In genomic region chr6:95017911-95018310, GRCm38 (mm10) we compare ENCODE assay signal across 13 mouse cellular contexts.
A peak's percentile ranks its signal among the peaks of the same experiment; 100 is the strongest.
DNase-seq lines count a peak whose midpoint lies in the region; ATAC-seq and TF ChIP-seq lines count a peak whose summit lies in the region.
"Had no signal": no experiment of that assay in that cellular context is flagged by ENCODE, and none has a peak within 500 bp of the region (broad histone marks: within the 10 kb centered on the region; RNA-seq: fewer than 3 reads in every experiment).

No protein-coding gene starts in this region.

- H3K9me3 ChIP-seq in forebrain, postnatal 0 days (ENCODE audit: low read length), result no peaks in the 10 kb centered on the region
- H3K9me3 ChIP-seq in forebrain, embryonic 12.5 days, result no peaks in the 10 kb centered on the region
- H3K9me3 ChIP-seq in midbrain, embryonic 13.5 days, result no peaks in the 10 kb centered on the region
- H3K9me3 ChIP-seq in midbrain, embryonic 11.5 days (ENCODE audit: control insufficient read depth, low read length), result no peaks in the 10 kb centered on the region
- H3K9me3 ChIP-seq: limb, embryonic 13.5 days had no signal

- H3K4me3 ChIP-seq in forebrain, postnatal 0 days (ENCODE audit: low read depth, low read length), result no peak overlapping the region
- no peak overlapping the region for H3K4me3 ChIP-seq in forebrain, embryonic 12.5 days (replicated peaks)
- no peak overlapping the region for H3K4me3 ChIP-seq in midbrain, embryonic 13.5 days (replicated peaks)
- no peak overlapping the region for H3K4me3 ChIP-seq in midbrain, embryonic 11.5 days (ENCODE audit: low read depth, low read length)
- H3K4me3 ChIP-seq: erythroblast, embryonic 14.5 days; limb, embryonic 13.5 days had no signal

- H3K36me3 ChIP-seq in forebrain, postnatal 0 days (ENCODE audit: insufficient read depth), result no peaks in the 10 kb centered on the region
- H3K36me3 ChIP-seq in forebrain, embryonic 12.5 days (replicated peaks), result no peaks in the 10 kb centered on the region
- H3K36me3 ChIP-seq in midbrain, embryonic 13.5 days, result no peaks in the 10 kb centered on the region
- no peaks in the 10 kb centered on the region for H3K36me3 ChIP-seq in midbrain, embryonic 11.5 days (ENCODE audit: control insufficient read depth, insufficient read depth, low read length)
- H3K36me3 ChIP-seq: limb, embryonic 13.5 days had no signal

- DNase-seq in forebrain, postnatal 0 days, result no peak
- DNase-seq in midbrain, embryonic 11.5 days (ENCODE audit: low spot score, missing footprints), result no peak
- peak; percentile 41 for DNase-seq in embryo, embryonic 11 days
- peak; percentile 72 for DNase-seq in retina, embryonic 14.5 days (ENCODE audit: low spot score)
- DNase-seq in gastrocnemius, adult 8-10 months (ENCODE audit: low spot score in 2 of 2), result no peak
- no peak for DNase-seq in layer of hippocampus, adult 9-10 months (ENCODE audit: low spot score)
- DNase-seq: cerebellum, postnatal 10 days; kidney, postnatal 36 days; lung, postnatal 14 days had no signal

- no peak overlapping the region for H3K9ac ChIP-seq in forebrain, postnatal 0 days
- no peak overlapping the region for H3K9ac ChIP-seq in forebrain, embryonic 12.5 days
- H3K9ac ChIP-seq in midbrain, embryonic 13.5 days (replicated peaks), result no peak overlapping the region
- H3K9ac ChIP-seq in midbrain, embryonic 11.5 days (ENCODE audit: low read length), result no peak overlapping the region
- H3K9ac ChIP-seq: limb, embryonic 13.5 days had no signal

- no peak for TF ChIP-seq CTCF in forebrain, postnatal 0 days (IDR thresholded peaks at IDR 0.05; ENCODE audit: low read depth)

- no peak overlapping the region for H3K27ac ChIP-seq in forebrain, postnatal 0 days (ENCODE audit: low read depth, low read length)
- no peak overlapping the region for H3K27ac ChIP-seq in forebrain, embryonic 12.5 days
- 0 out of 2 replicates have a peak overlapping the region, but pooled peaks have one; percentile 44 for H3K27ac ChIP-seq in midbrain, embryonic 13.5 days
- H3K27ac ChIP-seq in midbrain, embryonic 11.5 days (ENCODE audit: low read depth, low read length), result no peak overlapping the region
- H3K27ac ChIP-seq: limb, embryonic 13.5 days had no signal

- WGBS in forebrain, postnatal 0 days, result 32% methylated on average over 4 of the region's 4 CpGs
- WGBS in forebrain, embryonic 12.5 days, result 50% methylated on average over 4 of the region's 4 CpGs
- WGBS in midbrain, embryonic 13.5 days, result 16% methylated on average over 4 of the region's 4 CpGs
- 51% methylated on average over 4 of the region's 4 CpGs for WGBS in midbrain, embryonic 11.5 days

- H3K4me2 ChIP-seq in forebrain, postnatal 0 days (ENCODE audit: low read depth), result no peak overlapping the region
- no peak overlapping the region for H3K4me2 ChIP-seq in forebrain, embryonic 12.5 days
- no peak overlapping the region for H3K4me2 ChIP-seq in midbrain, embryonic 13.5 days (replicated peaks)
- no peak overlapping the region for H3K4me2 ChIP-seq in midbrain, embryonic 11.5 days
- H3K4me2 ChIP-seq: limb, embryonic 13.5 days had no signal

- ATAC-seq in forebrain, postnatal 0 days, result 0 out of 2 replicates have a peak, but pooled peaks have one; percentile 20
- ATAC-seq in forebrain, embryonic 12.5 days (ENCODE audit: low FRiP score), result no peak
- ATAC-seq in midbrain, embryonic 13.5 days, result peak; percentile 48; the same call in 1 of the 2 replicates
- ATAC-seq in midbrain, embryonic 11.5 days (ENCODE audit: low FRiP score), result no peak

- H3K27me3 ChIP-seq in forebrain, postnatal 0 days (ENCODE audit: insufficient read depth, low read length), result no peaks in the 10 kb centered on the region
- no peaks in the 10 kb centered on the region for H3K27me3 ChIP-seq in forebrain, embryonic 12.5 days
- no peaks in the 10 kb centered on the region for H3K27me3 ChIP-seq in midbrain, embryonic 13.5 days
- H3K27me3 ChIP-seq in midbrain, embryonic 11.5 days (ENCODE audit: control insufficient read depth, insufficient read depth, low read length), result no peaks in the 10 kb centered on the region
- H3K27me3 ChIP-seq: limb, embryonic 13.5 days had no signal

- no peaks in the 10 kb centered on the region for H3K4me1 ChIP-seq in forebrain, postnatal 0 days (ENCODE audit: insufficient read depth)
- peaks cover 23% of the 10 kb centered on the region for H3K4me1 ChIP-seq in forebrain, embryonic 12.5 days
- peaks cover 23% of the 10 kb centered on the region for H3K4me1 ChIP-seq in midbrain, embryonic 13.5 days (replicated peaks)
- peaks cover 4% of the 10 kb centered on the region; the same call in 1 of the 2 replicates for H3K4me1 ChIP-seq in midbrain, embryonic 11.5 days (ENCODE audit: control insufficient read depth, insufficient read depth, low read length)

Comparison
In these comparisons a context has a peak if more than half of its experiments do, and no peak if none do; other contexts are left out.
1. ATAC-seq: peak in forebrain, postnatal 0 days (single experiment) and midbrain, embryonic 13.5 days (single experiment); none in forebrain, embryonic 12.5 days (single experiment) and midbrain, embryonic 11.5 days (single experiment).
2. DNase-seq: peak in embryo, embryonic 11 days (single experiment) and retina, embryonic 14.5 days (single experiment); none in forebrain, postnatal 0 days (single experiment), midbrain, embryonic 11.5 days (single experiment), gastrocnemius, adult 8-10 months (0 of 2) and layer of hippocampus, adult 9-10 months (single experiment).